Mouse (Mus musculus) limb, embryonic 12.5 days (tissue): ENCODE data around the gene Atoh7. TPM values are rescaled to one million over a fixed set of nuclear protein-coding genes. Genes with fewer than 3 reads are reported as not detected.

ENCODE experiments used
- polyA plus RNA-seq: library from polyadenylated mRNA; unstranded; fragments of >200 nt; fragmentation: Nextera tagmentation; extraction: Ambion mirVana; gene quantifications from 2 replicates; pipeline ENCODE4 v1.2.1, GENCODE M21; 2016

The Atoh7 gene
- polyA plus RNA-seq, 1 experiment from 2014 or later, result 0.60 TPM

Other genes starting within 250 kb of the Atoh7 start
- 28.7 and 39.6 TPM in 2 replicates for gene Tet1, start 190.7 kb upstream of the Atoh7 start, polyA plus RNA-seq
- 10.9 and 11.5 TPM in 2 replicates for gene Slc25a16, start 179.0 kb upstream of the Atoh7 start, polyA plus RNA-seq
- gene Dna2, start 152.6 kb upstream of the Atoh7 start, polyA plus RNA-seq, result 28.2 and 32.3 TPM in 2 replicates
- 32.1 and 33.0 TPM in 2 replicates for gene Rufy2, start 119.4 kb upstream of the Atoh7 start, polyA plus RNA-seq
- 166 and 173 TPM in 2 replicates for gene Hnrnph3, start 75.4 kb upstream of the Atoh7 start, polyA plus RNA-seq
- gene Pbld2, start 75.3 kb upstream of the Atoh7 start, polyA plus RNA-seq, result 0.96 and 1.2 TPM in 2 replicates
- gene Pbld1, start 39.5 kb upstream of the Atoh7 start, polyA plus RNA-seq, result 1.4 and 1.8 TPM in 2 replicates
- 1.4 and 1.7 TPM in 2 replicates for gene Mypn, start 104.3 kb downstream of the Atoh7 start, polyA plus RNA-seq
- gene Herc4, start 144.2 kb downstream of the Atoh7 start, polyA plus RNA-seq, result 42.9 and 47.0 TPM in 2 replicates